Mouse (Mus musculus) T-helper 17 cell (primary cell): ENCODE results near the gene Ebi3.

ENCODE experiments used
- in situ Hi-C, 2 experiments: fragments of 300-600 bp; cut with MboI, MseI; formaldehyde crosslinking; loops; 1 replicate in 1 of 2; 2 replicates in 1 of 2; pipeline ENCODE4 v1.15.1; 2025; ENCODE audit warnings: high pct_unique_total_duplicates in 2 of 2

Ebi3 gene

DNA sequence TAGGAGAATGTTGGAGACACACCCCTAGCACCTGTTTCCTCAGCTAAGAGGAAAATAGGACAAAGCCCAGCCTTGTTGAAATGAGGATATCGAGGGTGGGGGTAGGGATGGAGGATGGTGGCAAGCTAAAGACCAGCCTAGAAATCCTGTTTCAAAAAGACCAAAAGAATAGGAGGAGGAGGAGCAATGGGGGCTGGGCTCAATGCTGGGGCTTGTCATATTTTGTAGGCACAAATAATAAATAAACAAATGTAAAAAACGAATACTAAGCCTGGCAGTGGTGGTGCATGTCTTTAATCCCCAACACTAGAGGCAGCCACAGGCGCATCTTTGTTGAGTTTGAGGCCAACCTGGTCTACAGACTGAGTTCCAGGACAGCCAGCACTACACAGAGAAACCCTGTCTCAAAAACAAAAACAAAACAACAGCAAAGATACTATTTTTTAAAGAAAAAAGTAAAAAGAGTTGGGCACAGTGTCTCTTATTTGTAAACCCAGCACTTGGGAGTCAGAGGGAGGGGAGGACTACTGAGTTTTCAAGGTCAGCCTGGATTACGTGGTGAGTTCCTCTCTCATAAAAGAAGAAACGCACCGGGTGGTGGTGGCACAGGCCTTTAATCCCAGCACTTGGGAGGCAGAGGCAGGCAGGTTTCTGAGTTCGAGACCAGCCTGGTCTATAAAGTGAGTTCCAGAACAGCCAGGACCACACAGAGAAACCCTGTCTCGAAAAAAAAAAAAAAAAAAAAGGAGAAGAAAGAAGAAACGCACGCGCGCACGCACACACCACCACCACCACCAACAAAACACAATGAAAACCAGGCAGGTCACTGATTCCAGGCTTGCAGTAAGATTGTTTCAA lies 5.5 kb downstream of the Ebi3 start:
- in situ Hi-C loops: no loop called here

DNA sequence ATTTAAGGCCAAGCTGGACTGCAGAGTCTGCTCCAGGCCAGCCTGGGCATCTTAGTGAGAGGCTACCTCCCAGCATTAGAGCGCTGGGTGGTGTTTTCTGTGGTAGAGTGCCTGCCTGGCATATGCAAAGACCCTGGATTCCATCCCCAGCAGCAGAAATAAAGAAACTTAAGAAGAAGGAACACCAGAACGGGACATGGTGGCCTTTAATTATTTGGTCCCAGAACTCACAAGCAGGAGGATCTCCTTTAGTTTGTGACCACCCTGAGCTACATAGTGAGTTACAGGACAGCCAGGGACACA lies 6.1 kb downstream of the Ebi3 start:
- in situ Hi-C loops: no loop called here

DNA sequence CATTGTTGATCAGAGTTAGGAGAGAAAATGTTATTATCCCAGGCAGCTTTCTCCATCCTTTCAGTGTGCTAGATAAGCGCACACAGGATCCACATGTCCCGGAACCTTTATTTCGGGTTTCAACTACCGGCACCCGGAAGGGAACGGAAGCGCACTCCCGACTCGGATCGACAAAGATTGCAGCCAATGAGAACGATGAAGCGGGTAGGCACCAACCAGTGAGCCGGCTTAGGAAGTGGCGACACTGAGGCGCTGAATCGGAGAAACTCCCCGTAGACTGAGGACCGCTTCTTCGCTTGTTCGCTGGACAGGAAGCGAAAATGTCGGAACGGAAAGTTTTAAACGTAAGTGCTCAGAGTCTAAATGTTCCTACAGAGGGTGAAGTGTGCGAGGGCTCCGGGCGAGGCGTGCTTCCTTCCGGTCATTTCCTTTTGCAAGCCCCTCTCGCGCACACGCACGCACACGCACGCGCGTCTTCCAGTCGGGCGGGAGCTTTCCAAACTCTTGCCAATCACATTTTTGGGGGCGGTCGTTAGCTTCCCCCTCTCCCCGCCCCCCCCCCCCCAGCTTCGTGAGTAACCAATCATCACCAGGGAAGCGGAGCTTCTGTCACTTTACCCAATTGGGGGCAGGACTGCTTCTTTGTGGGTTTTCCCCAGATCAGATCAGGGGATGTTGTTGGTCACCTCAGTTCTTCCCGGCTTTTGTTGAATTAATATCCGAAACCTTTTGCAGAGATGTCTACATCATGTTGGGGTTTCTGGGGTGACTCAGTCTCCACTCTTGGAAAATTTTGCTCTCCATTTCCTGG lies 6.7 kb downstream of the Ebi3 start, which contains the start of gene Yju2:
Gene Yju2, plus strand, starts transcription at position 182 of the 811 bp plus-strand sequence.
- in situ Hi-C loops: no loop called here

- in situ Hi-C loops: loop anchor here (10.0 kb wide), 2 partner anchors 55 to 1065 kb away; no protein-coding TSS in a partner anchor
Measured at GRCm38 (mm10) chr17:55959946-55960740, 7.7 kb downstream of the Ebi3 start.

GRCm38 (mm10) chr17:55960791-55961190 lies 8.4 kb downstream of the Ebi3 start:
- in situ Hi-C loops: loop anchor here (10.0 kb wide), 2 partner anchors 54 to 1064 kb away; no protein-coding TSS in a partner anchor

DNA sequence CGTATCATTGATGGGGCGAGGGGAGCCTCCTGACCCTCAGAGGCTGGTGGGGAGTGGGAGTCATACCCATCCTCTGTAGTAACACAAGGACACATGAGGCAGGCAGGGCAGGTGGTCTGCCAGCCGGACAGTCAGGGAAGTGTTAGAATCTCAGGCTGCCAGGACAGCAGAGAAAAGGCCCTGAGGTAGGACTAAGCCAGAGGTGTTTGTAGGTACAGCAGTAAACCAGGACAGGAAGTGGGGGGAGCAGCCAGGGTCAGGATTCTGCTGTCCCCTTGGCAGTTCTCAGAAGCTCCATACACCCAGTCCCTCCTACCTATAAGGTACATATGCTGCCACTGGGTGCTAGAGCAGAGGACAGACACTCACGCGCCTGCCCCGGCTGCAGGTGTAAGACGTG lies 9.2 kb downstream of the Ebi3 start:
- in situ Hi-C loops: loop anchor here (10.0 kb wide), 2 partner anchors 53 to 1063 kb away; no protein-coding TSS in a partner anchor

GRCm38 (mm10) chr17:55963171-55963570 lies 10.7 kb downstream of the Ebi3 start:
- in situ Hi-C loops: loop anchor here (10.0 kb wide), 2 partner anchors 52 to 1062 kb away; no protein-coding TSS in a partner anchor

DNA sequence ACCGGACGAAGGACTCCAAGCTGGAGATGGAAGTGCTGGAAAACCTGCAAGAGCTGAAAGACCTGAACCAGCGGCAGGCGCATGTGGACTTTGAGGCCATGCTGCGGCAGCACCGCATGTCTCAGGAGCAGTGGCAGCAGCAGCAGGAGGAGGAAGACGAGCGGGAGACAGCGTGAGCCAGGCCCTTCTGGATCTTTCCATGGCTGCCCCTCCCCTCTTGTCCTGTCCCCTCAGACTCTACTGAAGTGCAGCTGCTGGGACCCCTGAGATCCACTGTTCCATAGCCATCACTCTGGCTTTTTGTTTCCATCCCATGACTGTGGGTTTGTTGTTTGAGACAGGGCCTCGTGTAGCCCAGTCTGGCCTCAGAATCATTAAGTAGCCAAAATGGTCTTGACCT lies 12.1 kb downstream of the Ebi3 start:
- in situ Hi-C loops: loop anchor here (10.0 kb wide), 2 partner anchors 50 to 1060 kb away; no protein-coding TSS in a partner anchor

DNA sequence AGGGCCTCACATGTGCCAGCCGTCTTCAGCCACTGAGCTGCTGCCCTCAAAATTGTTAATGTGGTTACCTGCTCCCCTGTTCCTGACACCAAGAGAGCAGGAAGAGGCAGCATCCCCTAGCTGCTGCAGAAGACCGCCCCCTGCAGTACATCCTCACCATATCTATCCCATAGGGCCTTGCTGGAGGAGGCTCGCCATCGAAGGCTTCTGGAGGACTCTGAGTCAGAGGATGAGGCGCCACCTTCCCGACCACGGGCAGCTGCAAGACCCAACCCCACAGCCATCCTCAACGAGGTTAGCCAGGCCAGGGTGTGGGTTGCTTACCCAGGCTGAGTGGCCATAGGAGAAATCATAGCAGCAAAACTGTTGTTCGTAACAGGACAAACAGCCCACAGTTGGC lies 12.6 kb downstream of the Ebi3 start:
- in situ Hi-C loops: loop anchor here (10.0 kb wide), 2 partner anchors 50 to 1060 kb away; no protein-coding TSS in a partner anchor

GRCm38 (mm10) chr17:55967186-55967585 lies 14.7 kb downstream of the Ebi3 start:
- in situ Hi-C loops: loop anchor here (10.0 kb wide), 2 partner anchors 48 to 1058 kb away; no protein-coding TSS in a partner anchor

GRCm38 (mm10) chr17:55968210-55968609 lies 15.8 kb downstream of the Ebi3 start:
- in situ Hi-C loops: loop anchor here (10.0 kb wide), 2 partner anchors 47 to 1057 kb away; no protein-coding TSS in a partner anchor

DNA sequence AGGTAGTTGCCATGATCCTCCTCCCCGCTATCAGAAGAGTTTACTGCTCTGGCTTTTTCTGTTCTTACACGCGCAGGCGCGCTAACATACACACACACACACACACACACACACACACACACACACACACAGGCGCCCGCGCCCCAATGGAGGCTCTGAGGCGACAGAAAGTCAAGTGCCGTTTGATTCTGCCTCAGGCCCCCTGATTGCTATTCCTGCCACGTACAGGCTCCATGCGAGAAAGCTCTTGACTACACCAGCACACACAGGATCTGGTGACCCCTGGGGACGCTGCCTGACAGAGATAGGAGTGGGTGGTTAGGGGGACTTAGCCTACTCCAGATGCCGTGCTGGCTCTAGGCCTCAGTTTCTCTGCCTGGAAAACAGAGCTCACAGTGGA lies 17.1 kb downstream of the Ebi3 start:
- in situ Hi-C loops: loop anchor here (10.0 kb wide), 2 partner anchors 45 to 1055 kb away; no protein-coding TSS in a partner anchor

- in situ Hi-C loops: loop anchor here (10.0 kb wide), 3 partner anchors 45 to 1905 kb away; no protein-coding TSS in a partner anchor
Measured at GRCm38 (mm10) chr17:55969966-55970891, 17.8 kb downstream of the Ebi3 start, which contains the start of gene Shd. Gene Shd (plus strand): TSS chr17:55970467.

GRCm38 (mm10) chr17:55971453-55971852 lies 19.0 kb downstream of the Ebi3 start:
- in situ Hi-C loops: loop anchor here in 1 of 2 experiments (10.0 kb wide), 1 partner anchor 1907 kb away; no protein-coding TSS in a partner anchor

- in situ Hi-C loops: loop anchor here in 1 of 2 experiments (10.0 kb wide), 1 partner anchor 1912 kb away; no protein-coding TSS in a partner anchor
Measured at GRCm38 (mm10) chr17:55976255-55976862, 23.9 kb downstream of the Ebi3 start.

GRCm38 (mm10) chr17:55977301-55977700 lies 24.9 kb downstream of the Ebi3 start:
- in situ Hi-C loops: loop anchor here in 1 of 2 experiments (10.0 kb wide), 1 partner anchor 1912 kb away; no protein-coding TSS in a partner anchor

GRCm38 (mm10) chr17:55986030-55986961 lies 33.9 kb downstream of the Ebi3 start, which contains the start of gene Fsd1:
Gene Fsd1 (plus strand): TSS chr17:55986509.
- in situ Hi-C loops: loop anchor here in 1 of 2 experiments (10.0 kb wide), 1 partner anchor 911 kb away; no protein-coding TSS in a partner anchor
